Mouse (Mus musculus) lung, postnatal 0 days (tissue): ENCODE results near the gene Col6a2. TPM values are rescaled to one million over a fixed set of nuclear protein-coding genes. Genes with fewer than 3 reads are reported as not detected.

ENCODE experiments used
- ATAC-seq: fragments of 200-750 bp; cut with Nextera tagmentation; 2 replicates; pipeline ENCODE4 v1.8.0; 2017; ENCODE audit warnings: moderate library complexity
- DNase-seq: peaks from one replicate; pipeline ENCODE4 v3.0.0-alpha.2; 2016; ENCODE audit warnings: low spot score
- H3K27ac ChIP-seq: fragments of 300-500 bp; sonication (generic); 2 replicates; pipeline ENCODE4 v1.5.1; 2014; ENCODE audit warnings: antibody characterized with exemption, mild to moderate bottlenecking, low read length, mixed read lengths
- H3K27me3 ChIP-seq: fragments of 300-500 bp; sonication (generic); replicated peaks from 2 replicates; pipeline ENCODE4 v1.6.1; 2014; ENCODE audit warnings: low read length, mixed read lengths; ENCODE audit not compliant: insufficient read depth
- H3K36me3 ChIP-seq: fragments of 300-500 bp; sonication (generic); 2 replicates; pipeline ENCODE4 v1.6.1; 2014; ENCODE audit warnings: low read length, mixed read lengths; ENCODE audit not compliant: insufficient read depth
- H3K4me1 ChIP-seq: fragments of 300-500 bp; sonication (generic); 2 replicates; pipeline ENCODE4 v1.6.1; 2014; ENCODE audit warnings: antibody characterized with exemption, low read depth, low read length, mixed read lengths; ENCODE audit not compliant: insufficient read depth
- H3K4me2 ChIP-seq: fragments of 300-500 bp; sonication (generic); replicated peaks from 2 replicates; pipeline ENCODE4 v1.6.1; 2014; ENCODE audit warnings: low read depth, mild to moderate bottlenecking, low read length, moderate library complexity, mixed read lengths
- H3K4me3 ChIP-seq: fragments of 300-500 bp; sonication (generic); 2 replicates; pipeline ENCODE4 v1.5.1; 2014; ENCODE audit warnings: low read depth, low read length
- H3K9ac ChIP-seq: fragments of 300-500 bp; sonication (generic); replicated peaks from 2 replicates; pipeline ENCODE4 v1.6.1; 2014; ENCODE audit warnings: low read depth, mild to moderate bottlenecking
- H3K9me3 ChIP-seq: fragments of 300-500 bp; sonication (generic); 2 replicates; pipeline ENCODE4 v1.6.1; 2016; ENCODE audit warnings: low read length, mixed read lengths
- CTCF ChIP-seq: IDR thresholded peaks from 2 replicates; pipeline ENCODE4 v1.5.1; 2016; ENCODE audit warnings: antibody characterized with exemption, mild to moderate bottlenecking
- EP300 ChIP-seq: IDR thresholded peaks from 2 replicates; pipeline ENCODE4 v1.6.1; 2016; ENCODE audit warnings: antibody characterized with exemption, mild to moderate bottlenecking, control low read depth
- WGBS: fragments of 180-500 bp; shearing (Covaris S2); extraction: QIAGEN DNeasy Blood & Tissue Kit; methylation state at CpG from one replicate; pipeline ENCODE4 v1.1.7; 2014; 5-methylcytosine and 5-hydroxymethylcytosine counted together
- polyA plus RNA-seq: library from polyadenylated mRNA; unstranded; fragments of >200 nt; fragmentation: Nextera tagmentation; extraction: Ambion mirVana; gene quantifications from 2 replicates; pipeline ENCODE4 v1.2.1, GENCODE M21; 2015

Gene Col6a2
- 242 and 272 TPM in 2 replicates for polyA plus RNA-seq

- no peaks in the 10 kb centered on the region for H3K27me3 ChIP-seq
- H3K9ac ChIP-seq, result peak within 1 kb of the TSS; percentile 76
- H3K4me3 ChIP-seq, result peak within 1 kb of the TSS; percentile 60
- WGBS, result 3% methylated on average over 27 of the region's 31 CpGs
- TF ChIP-seq EP300, result 0 out of 2 replicates have a peak, but pooled peaks have one; percentile 49
- peak; percentile 87 for TF ChIP-seq CTCF
- peak within 1 kb of the TSS; percentile 70 for H3K27ac ChIP-seq
- no peaks in the 10 kb centered on the region for H3K36me3 ChIP-seq
- ATAC-seq, result peak; percentile 95
- DNase-seq, result peak; percentile 97
- no peaks in the 10 kb centered on the region for H3K9me3 ChIP-seq
- H3K4me1 ChIP-seq, result peaks cover 3% of the 10 kb centered on the region; the same call in 1 of the 2 replicates
- H3K4me2 ChIP-seq, result peak within 1 kb of the TSS; percentile 62
Observed at GRCm38 (mm10) chr10:76622928-76623680, at the start of gene Col6a2. Gene Col6a2, minus strand, starts transcription at chr10:76623630.

GRCm38 (mm10) chr10:76671939-76672338 lies 48.5 kb upstream of the Col6a2 start:
- Histone ChIP-seq H3K9ac (no peak overlapping the region), H3K36me3 (no peaks in the 10 kb centered on the region), H3K4me3 (no peak overlapping the region), H3K9me3 (no peaks in the 10 kb centered on the region), H3K27me3 (no peaks in the 10 kb centered on the region), H3K4me1 (no peaks in the 10 kb centered on the region), H3K4me2 (no peak overlapping the region), H3K27ac (peak overlapping the region; percentile 39)
- DNase-seq (no peak), ATAC-seq (no peak)
- WGBS, result 72% methylated on average over 9 of the region's 9 CpGs
- no peak for TF ChIP-seq EP300
- TF ChIP-seq CTCF, result no peak

GRCm38 (mm10) chr10:76668947-76669284 lies 45.5 kb upstream of the Col6a2 start:
- DNase-seq, result peak; percentile 53
- H3K9ac ChIP-seq, result no peak overlapping the region
- H3K27me3 ChIP-seq, result no peaks in the 10 kb centered on the region
- no peaks in the 10 kb centered on the region for H3K36me3 ChIP-seq
- H3K27ac ChIP-seq, result 0 out of 2 replicates have a peak overlapping the region, but pooled peaks have one; percentile 20
- WGBS, result 52% methylated on average over 7 of the region's 7 CpGs
- no peak overlapping the region for H3K4me2 ChIP-seq
- TF ChIP-seq CTCF, result no peak
- H3K4me3 ChIP-seq, result no peak overlapping the region
- ATAC-seq, result peak; percentile 14
- no peaks in the 10 kb centered on the region for H3K9me3 ChIP-seq
- H3K4me1 ChIP-seq, result no peaks in the 10 kb centered on the region

GRCm38 (mm10) chr10:76668261-76668946 lies 45.0 kb upstream of the Col6a2 start:
- Histone ChIP-seq H3K9ac (no peak overlapping the region), H3K27ac (peak overlapping the region; percentile 39; the same call in 1 of the 2 replicates), H3K36me3 (no peaks in the 10 kb centered on the region), H3K9me3 (no peaks in the 10 kb centered on the region), H3K4me3 (no peak overlapping the region), H3K4me1 (no peaks in the 10 kb centered on the region), H3K4me2 (no peak overlapping the region), H3K27me3 (no peaks in the 10 kb centered on the region)
- ATAC-seq, result no peak
- no peak for DNase-seq
- 71% methylated on average over 4 of the region's 4 CpGs for WGBS
- no peak for TF ChIP-seq EP300
- TF ChIP-seq CTCF, result no peak

- WGBS, result 60% methylated on average over 1 of the region's 1 CpGs
- no peaks in the 10 kb centered on the region for H3K36me3 ChIP-seq
- DNase-seq, result no peak
Observed at GRCm38 (mm10) chr10:76667197-76667805, 43.9 kb upstream of the Col6a2 start.

GRCm38 (mm10) chr10:76665551-76665950 lies 42.1 kb upstream of the Col6a2 start:
- ATAC-seq (no peak), DNase-seq (no peak)
- H3K9ac ChIP-seq, result no peak overlapping the region
- peak overlapping the region; percentile 78; the same call in 1 of the 2 replicates for H3K27ac ChIP-seq
- no peaks in the 10 kb centered on the region for H3K27me3 ChIP-seq
- no peaks in the 10 kb centered on the region for H3K36me3 ChIP-seq
- no peaks in the 10 kb centered on the region for H3K4me1 ChIP-seq
- H3K9me3 ChIP-seq, result no peaks in the 10 kb centered on the region
- TF ChIP-seq EP300 (no peak), CTCF (no peak)
- 90% methylated on average over 11 of the region's 11 CpGs for WGBS
- H3K4me3 ChIP-seq, result no peak overlapping the region
- no peak overlapping the region for H3K4me2 ChIP-seq

More at GRCm38 (mm10) chr10:76667197-76667805, 43.9 kb upstream of the Col6a2 start:
- Histone ChIP-seq H3K27me3 (no peaks in the 10 kb centered on the region), H3K4me1 (no peaks in the 10 kb centered on the region), H3K9me3 (no peaks in the 10 kb centered on the region), H3K27ac (0 out of 2 replicates have a peak overlapping the region, but pooled peaks have one; percentile 39), H3K4me3 (no peak overlapping the region), H3K4me2 (no peak overlapping the region), H3K9ac (no peak overlapping the region)
- ATAC-seq, result no peak
- no peak for TF ChIP-seq CTCF
- TF ChIP-seq EP300, result no peak
